Mouse (Mus musculus) cortical plate, adult 2 months (tissue): ENCODE results near the gene Fgd4.
A peak's percentile ranks its signal among the peaks of the same experiment; 100 is the strongest.

Source experiments
- CTCF ChIP-seq: fragments of 200-500 bp; IDR thresholded peaks from 2 replicates; pipeline ENCODE4 v1.5.1; 2011; ENCODE audit warnings: mild to moderate bottlenecking, control low read depth, low read length; ENCODE audit not compliant: insufficient read depth; ENCODE audit errors: extremely low read depth
- POLR2A ChIP-seq: fragments of 200-500 bp; IDR thresholded peaks from 2 replicates; pipeline ENCODE4 v1.6.1; 2011; ENCODE audit warnings: mild to moderate bottlenecking, low read length, control low read depth; ENCODE audit not compliant: insufficient read depth; ENCODE audit errors: extremely low read depth

- TF ChIP-seq POLR2A (no peak), CTCF (0 out of 2 replicates have a peak, but pooled peaks have one; percentile 14)
These were observed 3.8 kb downstream of the Fgd4 start for GRCm38 (mm10) chr16:16596582-16596981.
